Mouse (Mus musculus) CH12.LX (cell line): ENCODE measurements around the gene Myh9. TPM values are rescaled to one million over a fixed set of nuclear protein-coding genes. Genes with fewer than 3 reads are reported as not detected.

ENCODE experiments used
- DNase-seq: peaks from one replicate; pipeline ENCODE4 v3.0.0-alpha.2; 2013; ENCODE audit errors: extremely low read depth
- H3K27ac ChIP-seq: 2 replicates; pipeline ENCODE4 v1.5.1; 2012; ENCODE audit warnings: low read depth, mild to moderate bottlenecking, control low read depth, moderate library complexity; ENCODE audit not compliant: insufficient read depth
- H3K27me3 ChIP-seq: replicated peaks from 2 replicates; pipeline ENCODE3; 2012; ENCODE audit warnings: inconsistent platforms
- H3K36me3 ChIP-seq, 2 experiments: replicated peaks in 1 of 2; 2 replicates each; pipeline versions ENCODE3 to v1.6.1; 2012; ENCODE audit warnings: inconsistent platforms in 1 of 2, low read length in 1 of 2, mild to moderate bottlenecking in 1 of 2, mixed read lengths in 1 of 2, moderate library complexity in 1 of 2; ENCODE audit not compliant: control insufficient read depth in 1 of 2, insufficient read depth in 1 of 2
- H3K4me1 ChIP-seq, 2 experiments: 2 replicates each; pipeline ENCODE4 v1.6.1; 2012; ENCODE audit warnings: inconsistent platforms in 1 of 2, moderate library complexity in 1 of 2; ENCODE audit not compliant: insufficient read depth in 2 of 2, control insufficient read depth in 1 of 2
- H3K4me2 ChIP-seq: 2 replicates; pipeline ENCODE4 v1.6.1; 2012; ENCODE audit warnings: low read depth, mild to moderate bottlenecking, control low read depth; ENCODE audit not compliant: poor library complexity, insufficient read depth, severe bottlenecking
- H3K4me3 ChIP-seq, 3 experiments: fragments of 150-350 bp in 1 of 3; sonication (generic) in 1 of 3; replicated peaks in 1 of 3; 2 replicates each; pipeline versions ENCODE3 to v1.5.1; 2011 to 2012; ENCODE audit warnings: low read depth in 2 of 3, low read length in 2 of 3, mild to moderate bottlenecking in 2 of 3, moderate library complexity in 2 of 3, control low read depth in 1 of 3, improper control_type of control experiment in 1 of 3, inconsistent platforms in 1 of 3, mixed read lengths in 1 of 3; ENCODE audit not compliant: poor library complexity in 1 of 3
- H3K79me2 ChIP-seq: replicated peaks from 2 replicates; pipeline ENCODE4 v1.6.1; 2012; ENCODE audit warnings: mild to moderate bottlenecking, moderate library complexity; ENCODE audit not compliant: control insufficient read depth, poor library complexity, insufficient read depth, severe bottlenecking; ENCODE audit errors: extremely low read depth
- H3K9ac ChIP-seq: 2 replicates; pipeline ENCODE4 v1.6.1; 2012; ENCODE audit warnings: low read depth, mild to moderate bottlenecking, control low read depth, moderate library complexity; ENCODE audit not compliant: insufficient read depth
- H3K9me3 ChIP-seq: replicated peaks from 2 replicates; pipeline ENCODE3; 2012; ENCODE audit warnings: low read length, inconsistent platforms, mixed read lengths
- BHLHE40 ChIP-seq: IDR thresholded peaks from 2 replicates; pipeline ENCODE4 v1.6.1; 2011; ENCODE audit warnings: mild to moderate bottlenecking, low read depth, low read length, improper control_type of control experiment
- E2F4 ChIP-seq: IDR thresholded peaks from 2 replicates; pipeline ENCODE4 v1.6.1; 2011; ENCODE audit warnings: low read depth, low read length, improper control_type of control experiment; ENCODE audit not compliant: insufficient replicate concordance
- EP300 ChIP-seq: IDR thresholded peaks from 2 replicates; pipeline ENCODE4 v1.6.1; 2011; ENCODE audit warnings: low read length, improper control_type of control experiment
- ETS1 ChIP-seq: conservative IDR thresholded peaks from 2 replicates; pipeline ENCODE4 v1.6.1; 2012; ENCODE audit warnings: low read depth, mild to moderate bottlenecking, inconsistent platforms, low read length, improper control_type of control experiment, moderate library complexity
- GABPA ChIP-seq: IDR thresholded peaks from 2 replicates; pipeline ENCODE4 v1.6.1; 2012; ENCODE audit warnings: low read depth, low read length, improper control_type of control experiment, inconsistent platforms; ENCODE audit not compliant: insufficient replicate concordance
- HCFC1 ChIP-seq: IDR thresholded peaks from 2 replicates; pipeline ENCODE4 v1.6.1; 2012; ENCODE audit warnings: low read depth, mild to moderate bottlenecking, inconsistent platforms, low read length, improper control_type of control experiment
- MAX ChIP-seq: IDR thresholded peaks from 2 replicates; pipeline ENCODE4 v1.6.1; 2011; ENCODE audit warnings: low read length, improper control_type of control experiment
- MEF2A ChIP-seq: IDR thresholded peaks from 2 replicates; pipeline ENCODE4 v1.6.1; 2014; ENCODE audit warnings: low read depth, mild to moderate bottlenecking, inconsistent platforms, low read length, improper control_type of control experiment, borderline replicate concordance
- MYC ChIP-seq: IDR thresholded peaks from 2 replicates; pipeline ENCODE4 v1.6.1; 2011; ENCODE audit warnings: low read depth, mild to moderate bottlenecking, improper control_type of control experiment, low read length
- NELFE ChIP-seq: IDR thresholded peaks from 2 replicates; pipeline ENCODE4 v1.6.1; 2011; ENCODE audit warnings: low read depth, low read length, improper control_type of control experiment
- PAX5 ChIP-seq: IDR thresholded peaks from 2 replicates; pipeline ENCODE4 v1.6.1; 2012; ENCODE audit warnings: low read length, inconsistent platforms, mixed read lengths
- POLR2AphosphoS2 ChIP-seq: IDR thresholded peaks from 2 replicates; pipeline ENCODE4 v1.6.1; 2011; ENCODE audit warnings: low read depth, low read length, improper control_type of control experiment
- RAD21 ChIP-seq: IDR thresholded peaks from 2 replicates; pipeline ENCODE4 v1.6.1; 2011; ENCODE audit warnings: low read depth, mild to moderate bottlenecking, low read length, improper control_type of control experiment, moderate library complexity
- RCOR1 ChIP-seq: conservative IDR thresholded peaks from 2 replicates; pipeline ENCODE4 v1.6.1; 2012; ENCODE audit warnings: low read depth, mild to moderate bottlenecking, inconsistent platforms, low read length, improper control_type of control experiment
- SMC3 ChIP-seq: IDR thresholded peaks from 2 replicates; pipeline ENCODE4 v1.6.1; 2011; ENCODE audit warnings: low read depth, low read length, improper control_type of control experiment
- TBP ChIP-seq: conservative IDR thresholded peaks from 2 replicates; pipeline ENCODE4 v1.6.1; 2011; ENCODE audit warnings: low read depth, low read length, improper control_type of control experiment
- USF2 ChIP-seq: conservative IDR thresholded peaks from 2 replicates; pipeline ENCODE4 v1.6.1; 2011; ENCODE audit warnings: low read depth, low read length, improper control_type of control experiment
- ZC3H11A ChIP-seq: IDR thresholded peaks from 2 replicates; pipeline ENCODE4 v1.6.1; 2012; ENCODE audit warnings: low read depth, mild to moderate bottlenecking, inconsistent platforms, low read length, improper control_type of control experiment
- ZKSCAN1 ChIP-seq: IDR thresholded peaks from 2 replicates; pipeline ENCODE4 v1.6.1; 2012; ENCODE audit warnings: low read depth, inconsistent platforms, low read length, improper control_type of control experiment, borderline replicate concordance
- ZMIZ1 ChIP-seq: IDR thresholded peaks from 2 replicates; pipeline ENCODE4 v1.6.1; 2012; ENCODE audit warnings: low read depth, mild to moderate bottlenecking, inconsistent platforms, low read length, improper control_type of control experiment
- ZNF384 ChIP-seq: IDR thresholded peaks from 2 replicates; pipeline ENCODE4 v1.6.1; 2012; ENCODE audit warnings: low read depth, low read length, improper control_type of control experiment, inconsistent platforms
- dilution Hi-C: fragments of 300-500 bp; cut with MboI; formaldehyde crosslinking; loops from 2 replicates; pipeline ENCODE4 v1.14.3; 2020; ENCODE audit warnings: low sequenced_read_pairs; ENCODE audit not compliant: extremely low pct_unique_long_range_greater_than_20kb, extremely low pct_ligation_motif_present
- in situ Hi-C: fragments of 300-500 bp; cut with MboI; formaldehyde crosslinking; loops from 3 replicates; pipeline ENCODE4 v1.14.3; 2019; ENCODE audit warnings: low sequenced_read_pairs, low pct_ligation_motif_present, low pct_unique_long_range_greater_than_20kb, mixed read lengths
- polyA plus RNA-seq: library from polyadenylated mRNA; unstranded; fragments of >175 nt; gene quantifications from 2 replicates; pipeline ENCODE4 v1.2.1, GENCODE M21; 2012; ENCODE audit warnings: low read depth; ENCODE audit not compliant: insufficient read length
- total RNA-seq, 2 experiments: library from RNA; depleted of rRNA; stranded (reverse); fragments of 300-350 nt in 1 of 2; fragments of >200 nt in 1 of 2; gene quantifications; 2 replicates each; pipeline ENCODE4 v1.2.3; 2012 to 2014

The Myh9 gene
- total and polyA plus RNA-seq, 3 experiments = 43.8 to 165 (median 146) TPM

DNA sequence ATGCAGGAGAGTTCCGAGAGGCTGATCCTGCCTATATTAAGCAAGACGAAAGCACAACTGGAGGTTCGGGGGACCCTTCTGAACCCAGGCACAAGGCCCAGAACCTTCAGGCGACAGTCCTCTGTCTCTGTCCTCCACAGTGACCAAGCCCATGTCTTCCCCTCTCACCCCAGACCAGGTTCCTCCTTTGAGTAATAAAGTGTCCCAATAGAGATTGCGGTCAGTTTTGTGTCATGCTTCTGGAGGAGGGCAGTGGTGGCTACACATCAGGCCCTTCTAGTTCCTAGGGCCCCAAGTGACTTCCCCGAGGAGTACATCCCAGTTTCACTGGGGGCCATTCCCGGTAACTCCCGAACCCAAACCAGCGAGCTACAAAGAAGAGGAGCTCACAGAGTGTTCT is 32.8 kb upstream of the Myh9 start:
- no peaks in the 10 kb centered on the region for H3K79me2 ChIP-seq
- no peak overlapping the region for H3K27ac ChIP-seq
- dilution Hi-C loops (no loop called here), in situ Hi-C loops (no loop called here)
- no peak overlapping the region for H3K4me3 ChIP-seq
- peaks cover 3 to 5% of the 10 kb centered on the region in 2 experiments; a peak in 3 of 4 replicates for H3K4me1 ChIP-seq
- H3K9me3 ChIP-seq = no peaks in the 10 kb centered on the region
- DNase-seq = no peak
- no peak overlapping the region for H3K4me2 ChIP-seq
- H3K36me3 ChIP-seq = no peaks in the 10 kb centered on the region
- H3K9ac ChIP-seq = no peak overlapping the region
- H3K27me3 ChIP-seq = peaks cover 2% of the 10 kb centered on the region
- TF ChIP-seq MAX (no peak), MYC (no peak), HCFC1 (no peak), RCOR1 (no peak), ZNF384 (no peak)

DNA sequence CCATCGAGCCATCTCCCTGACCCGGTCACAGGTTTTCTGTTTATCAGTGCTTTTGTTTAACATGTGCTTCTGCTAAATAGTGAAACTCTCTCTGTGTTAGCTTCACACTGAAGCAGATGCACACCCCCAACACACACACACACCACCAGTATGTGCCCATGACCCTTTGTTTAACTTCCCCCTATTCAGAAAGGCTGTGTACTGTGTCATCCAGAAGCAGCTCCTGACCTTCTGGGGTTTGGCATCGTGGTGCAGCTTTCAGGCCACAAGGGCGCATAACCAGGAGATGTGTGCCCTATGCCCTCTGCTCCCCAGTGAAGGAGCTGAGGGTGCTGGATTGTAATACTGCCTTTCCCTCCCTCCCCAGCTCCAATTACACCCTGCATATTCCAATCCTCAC is 32.3 kb upstream of the Myh9 start:
- Histone ChIP-seq H3K9me3 (no peaks in the 10 kb centered on the region), H3K9ac (no peak overlapping the region), H3K4me3 (no peak overlapping the region), H3K36me3 (no peaks in the 10 kb centered on the region), H3K4me2 (no peak overlapping the region), H3K4me1 (peaks cover 3 to 5% of the 10 kb centered on the region in 2 experiments; a peak in 3 of 4 replicates), H3K79me2 (no peaks in the 10 kb centered on the region), H3K27ac (no peak overlapping the region), H3K27me3 (peaks cover 2% of the 10 kb centered on the region)
- TF ChIP-seq PAX5 = no peak
- no peak for TF ChIP-seq MEF2A
- TF ChIP-seq TBP = no peak
- no peak for TF ChIP-seq BHLHE40
- TF ChIP-seq POLR2AphosphoS2 = no peak
- TF ChIP-seq RAD21 = no peak
- no peak for TF ChIP-seq E2F4
- no peak for TF ChIP-seq USF2
- TF ChIP-seq HCFC1 = no peak
- no peak for TF ChIP-seq ZKSCAN1
- TF ChIP-seq EP300 = no peak
- no peak for TF ChIP-seq MYC
- TF ChIP-seq ETS1 = no peak
- TF ChIP-seq ZMIZ1 = no peak
- TF ChIP-seq ZC3H11A = no peak
- no peak for TF ChIP-seq NELFE
- TF ChIP-seq GABPA = no peak
- no peak for TF ChIP-seq SMC3
- no peak for TF ChIP-seq RCOR1
- dilution Hi-C loops = no loop called here
- DNase-seq = no peak
- in situ Hi-C loops = no loop called here
